ENCODE assay signal across 25 mouse cellular contexts in the genomic region with DNA sequence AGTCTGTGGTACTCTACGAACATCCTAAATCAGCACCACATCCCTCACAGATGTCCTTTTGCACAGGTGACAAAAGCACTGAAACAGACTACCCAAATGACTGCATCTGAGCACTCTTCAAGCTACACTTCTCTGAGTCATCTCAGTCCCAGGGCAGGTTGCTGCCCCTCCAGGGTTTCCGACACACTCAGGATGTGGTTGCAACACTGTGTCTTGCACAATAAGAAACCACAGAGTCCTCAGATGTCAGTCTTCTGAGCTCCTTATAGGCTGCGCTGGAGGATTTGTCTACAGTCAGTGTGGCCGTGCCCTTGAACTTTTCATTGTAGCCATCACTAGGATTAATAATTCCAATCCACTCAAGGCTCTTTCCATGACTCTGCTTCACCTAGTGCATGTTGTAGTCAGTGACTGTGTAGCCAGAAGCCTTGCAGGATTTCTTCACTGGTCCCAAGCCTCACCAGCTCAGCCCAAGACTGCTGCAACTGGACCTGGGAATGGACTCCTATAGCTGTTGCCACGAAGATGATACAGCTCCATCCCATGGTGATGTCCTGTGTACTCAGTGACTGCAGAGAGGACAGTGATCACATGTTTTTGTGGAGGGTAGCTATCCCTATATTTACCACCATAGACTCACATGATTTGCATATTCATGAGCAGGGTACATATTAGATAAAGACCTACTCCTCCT.
A peak's percentile ranks its signal among the peaks of the same experiment; 100 is the strongest.
DNase-seq lines count a peak whose midpoint lies in the region; ATAC-seq and TF ChIP-seq lines count a peak whose summit lies in the region.
"Had no signal": no experiment of that assay in that cellular context is flagged by ENCODE, and none has a peak within 500 bp of the region (broad histone marks: within the 10 kb centered on the region; RNA-seq: fewer than 3 reads in every experiment).

No protein-coding gene starts in this region.

- no peak overlapping the region for H3K27ac ChIP-seq in liver, embryonic 12.5 days
- no peak overlapping the region for H3K27ac ChIP-seq in intestine, postnatal 0 days (ENCODE audit: low read depth, low read length)
- H3K27ac ChIP-seq: embryonic facial prominence, embryonic 10.5 days; heart, embryonic 15.5 days; hindbrain, embryonic 14.5 days; intestine, embryonic 15.5 days; limb, embryonic 12.5 days; neural tube, embryonic 13.5 days had no signal

- no peaks in the 10 kb centered on the region for H3K27me3 ChIP-seq in liver, embryonic 12.5 days (replicated peaks)
- H3K27me3 ChIP-seq in intestine, postnatal 0 days (replicated peaks; ENCODE audit: control insufficient read depth, insufficient read depth, low read length) = no peaks in the 10 kb centered on the region
- H3K27me3 ChIP-seq: heart, embryonic 15.5 days; intestine, embryonic 15.5 days; limb, embryonic 12.5 days; neural tube, embryonic 13.5 days had no signal

- H3K9ac ChIP-seq in liver, embryonic 12.5 days = no peak overlapping the region
- H3K9ac ChIP-seq in intestine, postnatal 0 days (ENCODE audit: low read depth, low read length) = no peak overlapping the region
- H3K9ac ChIP-seq: forebrain, postnatal 0 days; heart, embryonic 15.5 days; hindbrain, embryonic 14.5 days; intestine, embryonic 15.5 days; limb, embryonic 12.5 days; neural tube, embryonic 13.5 days had no signal

- peak; percentile 31 for DNase-seq in adrenal gland, postnatal 14 days
- DNase-seq in adrenal gland, adult 8-10 months = no peak
- no peak for DNase-seq in cerebellum, postnatal 10 days
- DNase-seq in heart, adult 9 months (ENCODE audit: low spot score in 2 of 2) = no peak
- DNase-seq: B cell, adult 2 months; cerebellum, adult 2 months; forebrain, postnatal 0 days; gastrocnemius, postnatal 25 days; heart, postnatal 36 days; kidney, adult 9 months; kidney, postnatal 14 days; lung, adult 2 months; midbrain, embryonic 14.5 days; retina, postnatal 1 day; thymus, postnatal 36 days had no signal

- H3K4me2 ChIP-seq in liver, embryonic 12.5 days = no peak overlapping the region
- H3K4me2 ChIP-seq in intestine, postnatal 0 days (replicated peaks; ENCODE audit: low read depth) = no peak overlapping the region
- H3K4me2 ChIP-seq: heart, embryonic 15.5 days; hindbrain, embryonic 14.5 days; intestine, embryonic 15.5 days; limb, embryonic 12.5 days; neural tube, embryonic 13.5 days had no signal

- H3K4me1 ChIP-seq in liver, embryonic 12.5 days = no peaks in the 10 kb centered on the region
- H3K4me1 ChIP-seq in intestine, postnatal 0 days (replicated peaks; ENCODE audit: control insufficient read depth, insufficient read depth, low read length) = no peaks in the 10 kb centered on the region
- H3K4me1 ChIP-seq: embryonic facial prominence, embryonic 10.5 days; heart, embryonic 15.5 days; intestine, embryonic 15.5 days; limb, embryonic 12.5 days; neural tube, embryonic 13.5 days had no signal

- peak; percentile 87 for ATAC-seq in common myeloid progenitor, adult 5-6 weeks (replicated peaks; ENCODE audit: low read depth, poor library complexity, severe bottlenecking)
- ATAC-seq in liver, embryonic 12.5 days = peak; percentile 61; the same call in 1 of the 2 replicates
- ATAC-seq in megakaryocyte, adult 5-6 weeks (ENCODE audit: poor library complexity, severe bottlenecking) = peak; percentile 70
- ATAC-seq in intestine, postnatal 0 days = no peak
- ATAC-seq: forebrain, postnatal 0 days; intestine, embryonic 15.5 days had no signal

- no peak overlapping the region for H3K4me3 ChIP-seq in liver, embryonic 12.5 days
- no peak overlapping the region for H3K4me3 ChIP-seq in intestine, postnatal 0 days (ENCODE audit: low read depth, low read length)
- H3K4me3 ChIP-seq: embryonic facial prominence, embryonic 10.5 days; heart, embryonic 15.5 days; intestine, embryonic 15.5 days; limb, embryonic 12.5 days; neural tube, embryonic 13.5 days had no signal

- H3K9me3 ChIP-seq in liver, embryonic 12.5 days (replicated peaks) = no peaks in the 10 kb centered on the region
- H3K9me3 ChIP-seq in intestine, postnatal 0 days (ENCODE audit: control insufficient read depth) = no peaks in the 10 kb centered on the region
- H3K9me3 ChIP-seq: embryonic facial prominence, embryonic 10.5 days; heart, embryonic 15.5 days; intestine, embryonic 15.5 days; limb, embryonic 12.5 days; neural tube, embryonic 13.5 days had no signal

- H3K36me3 ChIP-seq in liver, embryonic 12.5 days = no peaks in the 10 kb centered on the region
- no peaks in the 10 kb centered on the region for H3K36me3 ChIP-seq in intestine, postnatal 0 days (ENCODE audit: control insufficient read depth, insufficient read depth)
- H3K36me3 ChIP-seq: embryonic facial prominence, embryonic 10.5 days; heart, embryonic 15.5 days; intestine, embryonic 15.5 days; limb, embryonic 12.5 days; neural tube, embryonic 13.5 days had no signal

- TF ChIP-seq CTCF in intestine, postnatal 0 days (IDR thresholded peaks at IDR 0.05; ENCODE audit: low read depth) = no peak

- WGBS in liver, embryonic 12.5 days (ENCODE audit: insufficient replicate concordance) = 37% methylated on average over 5 of the region's 5 CpGs
- 90% methylated on average over 5 of the region's 5 CpGs for WGBS in intestine, postnatal 0 days
